Mouse (Mus musculus): ENCODE data around the gene Mfsd13b.

Gene Mfsd13b

DNA sequence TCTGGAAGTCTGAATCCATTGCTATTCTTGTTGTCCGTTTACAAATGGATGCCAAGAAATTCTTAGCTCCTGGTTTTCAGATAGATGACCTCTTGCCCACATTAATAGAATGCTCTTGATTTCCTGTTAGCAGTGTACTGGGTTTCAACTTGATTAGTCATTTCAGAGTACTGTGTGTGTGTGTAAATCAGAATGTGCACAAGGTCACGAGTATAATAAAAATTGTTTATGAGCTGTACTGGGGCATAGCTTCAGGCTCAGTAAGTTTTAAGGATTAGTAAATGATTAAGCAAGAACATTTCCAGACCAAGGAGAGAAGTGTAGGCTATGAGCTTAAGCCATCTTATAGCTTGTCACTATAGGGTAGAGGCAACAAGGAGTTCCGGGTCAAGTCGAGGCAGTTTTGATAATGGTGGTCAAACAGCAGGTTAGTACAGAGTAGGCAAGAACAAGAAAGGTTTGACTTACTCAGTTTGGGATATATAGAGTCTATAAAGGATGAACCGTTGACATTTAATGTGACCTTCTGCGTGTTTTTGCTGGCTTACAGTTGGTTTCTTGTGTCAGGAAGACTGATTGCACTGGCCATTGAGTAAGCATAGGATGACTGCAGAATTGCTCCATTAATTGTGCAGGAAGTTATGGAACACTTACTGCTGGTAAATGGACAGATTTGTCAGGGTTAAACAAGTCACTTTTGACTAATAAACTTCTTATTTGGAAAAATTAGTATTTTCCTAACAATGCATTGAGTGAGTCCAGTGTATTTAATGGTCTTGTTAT lies 63.6 kb downstream of the Mfsd13b start:
- DNase-seq, result no peak

- DNase-seq, result no peak
Observed at GRCm38 (mm10) chr7:121047624-121048023, 65.3 kb downstream of the Mfsd13b start.

GRCm38 (mm10) chr7:121053071-121053470 lies 70.8 kb downstream of the Mfsd13b start:
- DNase-seq, result no peak

GRCm38 (mm10) chr7:121059477-121060218 lies 77.3 kb downstream of the Mfsd13b start:
- no peak for DNase-seq

GRCm38 (mm10) chr7:121064309-121064708 lies 82.0 kb downstream of the Mfsd13b start:
- peak in 1 of 2 experiments; percentile 30 for DNase-seq

Data from kidney, postnatal 4 days (tissue).